Mouse (Mus musculus): ENCODE data around the gene Rnf213. TPM values are rescaled to one million over a fixed set of nuclear protein-coding genes. Genes with fewer than 3 reads are reported as not detected.

The Rnf213 gene
- polyA plus RNA-seq, 1 experiment from 2014 or later = 1.4 TPM

DNA sequence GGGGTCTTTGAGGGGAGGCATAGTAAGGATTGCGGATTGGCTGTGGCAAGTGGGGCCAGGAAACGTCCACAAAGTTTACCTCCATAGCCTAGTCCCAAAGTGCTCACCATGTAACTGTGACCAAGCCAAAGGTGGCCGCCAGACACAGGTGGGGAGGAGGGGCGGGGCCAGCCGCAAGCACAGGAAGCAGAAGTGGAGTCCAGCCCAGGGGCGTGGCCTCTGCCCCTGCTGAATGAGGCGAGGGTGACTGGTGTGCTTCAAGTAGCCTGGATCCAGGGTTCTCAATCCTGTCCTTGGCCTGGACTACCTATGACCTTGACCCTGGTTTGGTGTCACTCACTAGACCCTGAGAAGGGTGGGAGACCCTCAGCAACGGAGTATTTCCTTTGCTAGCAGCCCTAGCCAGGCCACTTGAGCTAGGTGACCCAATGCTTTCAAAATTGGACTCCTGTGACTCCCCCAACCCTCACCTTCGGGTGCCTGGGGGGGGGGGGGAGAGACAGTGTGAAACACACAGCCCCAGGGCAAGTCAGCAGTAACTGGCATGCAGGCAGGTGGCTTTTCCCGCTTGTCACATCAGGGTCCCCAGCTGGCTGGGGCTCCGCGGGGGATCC, 792 bp upstream of the Rnf213 start:
- Histone ChIP-seq H3K36me3 (no peaks in the 10 kb centered on the region), H3K9ac (replicated peaks) (no peak overlapping the region), H3K4me1 (peaks cover 32% of the 10 kb centered on the region), H3K9me3 (no peaks in the 10 kb centered on the region), H3K27ac (replicated peaks) (no peak overlapping the region), H3K27me3 (peaks cover 67% of the 10 kb centered on the region), H3K4me2 (replicated peaks) (0 out of 2 replicates have a peak overlapping the region, but pooled peaks have one; percentile 70), H3K4me3 (no peak overlapping the region)
- 9% methylated on average over 12 of the region's 12 CpGs for WGBS
- ATAC-seq (replicated peaks) = no peak

DNA sequence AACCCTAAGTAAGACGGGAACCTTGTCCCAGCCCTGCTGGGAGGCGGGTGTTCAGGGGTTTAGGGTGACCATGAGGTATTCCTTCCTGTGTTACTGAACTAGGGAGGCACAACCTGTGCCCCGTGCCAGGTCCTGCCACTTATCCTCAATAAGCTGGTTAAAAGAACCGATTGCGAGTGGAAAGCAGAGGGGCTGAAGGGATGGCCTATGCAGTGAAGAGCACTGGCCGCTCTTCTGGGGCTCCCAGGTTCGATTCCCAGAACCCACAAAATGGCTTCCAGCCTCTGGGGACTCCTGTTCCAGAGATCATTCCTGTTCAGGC, 544 bp downstream of the Rnf213 start:
- WGBS = 23% methylated on average over 7 of the region's 7 CpGs
- H3K27ac ChIP-seq (replicated peaks) = no peak overlapping the region
- H3K4me2 ChIP-seq (replicated peaks) = peak overlapping the region; percentile 70
- H3K9ac ChIP-seq (replicated peaks) = peak overlapping the region; percentile 24; the same call in 1 of the 2 replicates
- H3K4me1 ChIP-seq = peaks cover 32% of the 10 kb centered on the region
- H3K27me3 ChIP-seq = peaks cover 64% of the 10 kb centered on the region
- H3K4me3 ChIP-seq = peak overlapping the region; percentile 43
- H3K36me3 ChIP-seq = no peaks in the 10 kb centered on the region
- no peak for ATAC-seq (replicated peaks)
- no peaks in the 10 kb centered on the region for H3K9me3 ChIP-seq

- H3K4me3 ChIP-seq = no peak overlapping the region
- H3K4me1 ChIP-seq = peaks cover 32% of the 10 kb centered on the region
- H3K9me3 ChIP-seq = no peaks in the 10 kb centered on the region
- peaks cover 58% of the 10 kb centered on the region for H3K27me3 ChIP-seq
- no peak overlapping the region for H3K9ac ChIP-seq (replicated peaks)
- H3K36me3 ChIP-seq = no peaks in the 10 kb centered on the region
- WGBS = 56% methylated on average over 6 of the region's 6 CpGs
- no peak overlapping the region for H3K27ac ChIP-seq (replicated peaks)
- no peak overlapping the region for H3K4me2 ChIP-seq (replicated peaks)
- ATAC-seq (replicated peaks) = no peak
Measured at GRCm38 (mm10) chr11:119394210-119394609, 1.3 kb downstream of the Rnf213 start.

DNA sequence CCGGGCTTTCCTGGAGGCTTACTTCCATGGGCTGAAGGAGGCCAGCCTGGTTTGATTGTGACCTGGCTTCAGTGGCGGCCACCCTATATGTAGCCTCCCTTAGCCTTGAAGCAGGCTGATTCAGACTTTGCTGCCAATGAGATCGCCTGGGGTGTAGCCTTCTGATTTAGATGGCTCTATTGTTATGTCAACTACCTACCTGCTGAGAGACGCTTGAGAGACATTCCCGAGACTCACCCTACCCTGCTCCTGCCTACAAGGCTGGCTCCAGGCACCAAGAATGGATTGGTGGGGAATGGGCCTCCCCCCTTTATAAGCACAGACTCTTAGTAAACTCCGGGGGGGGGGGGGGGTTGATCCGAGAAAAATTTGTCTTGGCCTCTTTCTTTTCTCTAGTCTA, 2.5 kb downstream of the Rnf213 start:
- Histone ChIP-seq H3K4me3 (no peak overlapping the region), H3K36me3 (no peaks in the 10 kb centered on the region), H3K9ac (replicated peaks) (no peak overlapping the region), H3K27ac (replicated peaks) (no peak overlapping the region), H3K4me2 (replicated peaks) (no peak overlapping the region), H3K9me3 (no peaks in the 10 kb centered on the region), H3K4me1 (peaks cover 22% of the 10 kb centered on the region), H3K27me3 (peaks cover 47% of the 10 kb centered on the region)
- ATAC-seq (replicated peaks) = no peak
- WGBS = 12% methylated on average over 7 of the region's 7 CpGs

- Histone ChIP-seq H3K4me3 (no peak overlapping the region), H3K4me2 (replicated peaks) (no peak overlapping the region), H3K27ac (replicated peaks) (no peak overlapping the region), H3K27me3 (peaks cover 42% of the 10 kb centered on the region), H3K4me1 (peaks cover 16% of the 10 kb centered on the region), H3K9ac (replicated peaks) (no peak overlapping the region), H3K36me3 (no peaks in the 10 kb centered on the region), H3K9me3 (no peaks in the 10 kb centered on the region)
- 23% methylated on average over 13 of the region's 13 CpGs for WGBS
- ATAC-seq (replicated peaks) = no peak
Measured at GRCm38 (mm10) chr11:119395931-119396330, 3.0 kb downstream of the Rnf213 start.

GRCm38 (mm10) chr11:119396461-119396860, 3.6 kb downstream of the Rnf213 start:
- Histone ChIP-seq H3K4me2 (replicated peaks) (no peak overlapping the region), H3K9me3 (no peaks in the 10 kb centered on the region), H3K27ac (replicated peaks) (no peak overlapping the region), H3K36me3 (no peaks in the 10 kb centered on the region), H3K4me1 (peaks cover 16% of the 10 kb centered on the region; the same call in 1 of the 2 replicates), H3K9ac (replicated peaks) (no peak overlapping the region), H3K27me3 (peaks cover 36% of the 10 kb centered on the region), H3K4me3 (no peak overlapping the region)
- WGBS = 48% methylated on average over 7 of the region's 7 CpGs
- ATAC-seq (replicated peaks) = no peak

DNA sequence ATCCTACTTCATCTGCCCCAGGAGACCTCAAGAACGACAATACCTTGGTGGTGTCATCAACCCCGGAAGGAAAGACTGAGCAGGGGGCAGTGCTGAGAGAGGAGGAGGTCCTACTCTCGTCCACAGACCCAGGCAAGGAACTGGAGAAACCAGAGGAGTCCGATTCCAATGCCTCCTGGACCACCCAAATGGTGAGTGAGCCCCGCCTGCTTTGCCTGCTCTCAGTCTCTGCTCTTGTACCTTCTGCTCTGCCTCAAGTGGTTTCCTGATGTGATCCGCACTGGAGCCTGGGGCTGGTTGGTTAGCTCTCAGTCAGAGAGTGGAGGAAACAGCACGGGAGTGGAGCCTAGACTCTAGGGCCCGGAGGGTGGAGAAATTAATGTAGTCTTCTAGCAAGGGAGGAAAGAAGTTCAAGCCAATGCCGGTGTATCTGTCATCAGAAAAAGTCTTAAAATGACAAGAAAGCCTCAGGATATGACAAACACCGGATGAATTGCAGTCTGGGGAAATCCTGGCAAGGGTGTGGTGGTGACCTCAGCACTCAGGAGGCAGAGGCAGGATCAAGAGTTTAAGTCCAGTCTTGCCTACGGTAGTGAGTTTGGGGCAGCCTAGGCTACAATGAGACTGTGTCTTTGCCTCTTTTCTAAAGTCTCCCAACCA, 9.7 kb downstream of the Rnf213 start:
- no peaks in the 10 kb centered on the region for H3K27me3 ChIP-seq
- 57% methylated on average over 11 of the region's 11 CpGs for WGBS

GRCm38 (mm10) chr11:119404627-119405026, 11.7 kb downstream of the Rnf213 start:
- Histone ChIP-seq H3K4me1 (no peaks in the 10 kb centered on the region), H3K9me3 (no peaks in the 10 kb centered on the region), H3K27ac (replicated peaks) (no peak overlapping the region), H3K4me2 (replicated peaks) (no peak overlapping the region), H3K9ac (replicated peaks) (no peak overlapping the region), H3K4me3 (no peak overlapping the region), H3K36me3 (no peaks in the 10 kb centered on the region), H3K27me3 (no peaks in the 10 kb centered on the region)
- WGBS = 52% methylated on average over 5 of the region's 5 CpGs
- no peak for ATAC-seq (replicated peaks)

More for the DNA sequence above, 9.7 kb downstream of the Rnf213 start:
- no peak overlapping the region for H3K27ac ChIP-seq (replicated peaks)
- H3K4me3 ChIP-seq = no peak overlapping the region
- H3K9me3 ChIP-seq = no peaks in the 10 kb centered on the region
- no peak overlapping the region for H3K9ac ChIP-seq (replicated peaks)
- no peak for ATAC-seq (replicated peaks)
- no peaks in the 10 kb centered on the region for H3K4me1 ChIP-seq
- H3K36me3 ChIP-seq = no peaks in the 10 kb centered on the region
- no peak overlapping the region for H3K4me2 ChIP-seq (replicated peaks)

DNA sequence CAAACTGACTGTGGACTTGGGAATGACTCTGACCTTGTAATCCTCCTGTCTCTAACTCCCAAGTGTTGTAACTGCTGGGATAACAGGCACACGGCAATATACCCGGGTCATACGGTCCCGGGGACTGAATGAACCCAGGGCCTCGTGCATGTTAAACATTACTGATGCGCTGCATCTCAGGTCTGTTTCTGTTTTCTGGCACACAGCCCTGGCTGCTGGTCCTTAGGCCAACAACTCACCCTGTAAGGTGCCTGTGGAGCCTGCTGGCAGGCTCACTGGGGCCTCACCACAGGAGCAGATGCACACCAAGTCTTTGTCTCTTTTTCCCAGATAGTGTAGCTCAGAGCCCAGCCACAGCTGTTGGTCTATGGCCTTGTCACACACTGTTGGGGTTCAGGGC, 14.5 kb downstream of the Rnf213 start:
- no peak overlapping the region for H3K9ac ChIP-seq (replicated peaks)
- no peaks in the 10 kb centered on the region for H3K9me3 ChIP-seq
- no peak overlapping the region for H3K4me3 ChIP-seq
- no peaks in the 10 kb centered on the region; the same call in 1 of the 2 replicates for H3K4me1 ChIP-seq
- H3K27me3 ChIP-seq = no peaks in the 10 kb centered on the region
- 92% methylated on average over 6 of the region's 6 CpGs for WGBS
- H3K27ac ChIP-seq (replicated peaks) = no peak overlapping the region
- no peak overlapping the region for H3K4me2 ChIP-seq (replicated peaks)
- no peak for ATAC-seq (replicated peaks)
- H3K36me3 ChIP-seq = no peaks in the 10 kb centered on the region

DNA sequence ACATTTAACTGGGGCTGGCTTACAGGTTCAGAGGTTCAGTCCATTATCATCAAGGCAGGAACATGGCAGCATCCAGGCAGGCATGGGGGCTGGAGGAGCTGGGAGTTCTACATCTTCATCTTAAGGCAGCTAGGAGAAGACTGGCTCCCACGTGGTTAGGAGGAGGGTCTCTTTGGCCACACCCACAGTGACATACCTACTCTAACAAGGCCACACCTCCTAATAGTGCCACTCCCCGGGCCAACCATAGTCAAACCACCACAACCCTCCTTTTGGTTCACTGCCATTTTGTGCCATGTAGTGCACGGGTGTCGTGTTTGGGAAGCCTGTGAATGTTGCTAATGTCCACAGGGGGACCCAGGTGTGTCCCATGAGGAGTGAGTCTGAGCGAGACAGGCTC, 15.1 kb downstream of the Rnf213 start:
- 57% methylated on average over 5 of the region's 5 CpGs for WGBS
- no peak overlapping the region for H3K4me3 ChIP-seq
- H3K27me3 ChIP-seq = no peaks in the 10 kb centered on the region
- H3K36me3 ChIP-seq = no peaks in the 10 kb centered on the region
- no peak overlapping the region for H3K4me2 ChIP-seq (replicated peaks)
- no peak for ATAC-seq (replicated peaks)
- no peak overlapping the region for H3K27ac ChIP-seq (replicated peaks)
- no peaks in the 10 kb centered on the region for H3K9me3 ChIP-seq
- H3K4me1 ChIP-seq = no peaks in the 10 kb centered on the region; the same call in 1 of the 2 replicates
- no peak overlapping the region for H3K9ac ChIP-seq (replicated peaks)

DNA sequence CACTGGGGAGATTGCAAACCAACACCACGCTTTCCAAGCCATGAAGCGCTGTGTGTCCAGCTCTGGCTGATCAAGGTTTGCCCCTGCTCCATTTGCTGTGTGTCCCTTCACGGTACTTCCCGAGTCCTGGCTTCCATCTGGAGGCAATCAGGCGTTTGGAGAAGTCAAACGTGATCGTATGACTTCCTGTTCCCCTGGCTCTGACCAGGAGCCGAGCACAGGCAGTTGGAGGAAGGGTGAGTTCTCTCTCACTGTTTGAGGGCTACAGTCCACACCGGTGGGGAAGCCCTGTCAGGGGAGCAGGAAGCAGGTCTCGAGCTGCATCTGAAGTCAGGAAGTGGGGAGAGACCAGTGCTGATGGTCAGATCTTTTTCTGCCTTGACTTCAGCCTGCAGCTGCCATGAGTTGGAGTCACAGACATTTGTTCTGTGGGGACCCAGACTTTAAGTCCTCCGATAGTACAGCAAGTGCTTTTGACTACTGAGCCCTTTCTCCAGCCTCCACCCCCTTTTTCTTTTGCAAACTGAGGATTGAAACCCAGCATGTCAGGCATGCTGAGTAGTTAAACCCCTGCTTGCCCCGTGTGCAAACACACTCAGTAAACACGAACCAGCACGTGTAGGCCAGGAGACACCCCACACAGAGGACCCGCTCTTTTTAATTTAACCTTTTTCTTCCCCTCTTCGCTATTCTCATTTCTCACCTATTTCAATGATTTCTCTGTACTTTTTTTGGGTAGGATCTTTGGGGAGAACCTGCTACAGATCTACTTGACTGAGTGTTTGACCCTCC, 26.6 kb downstream of the Rnf213 start:
- no peak overlapping the region for H3K9ac ChIP-seq (replicated peaks)
- no peak overlapping the region for H3K27ac ChIP-seq (replicated peaks)
- H3K4me1 ChIP-seq = no peaks in the 10 kb centered on the region
- H3K4me2 ChIP-seq (replicated peaks) = no peak overlapping the region
- H3K4me3 ChIP-seq = no peak overlapping the region
- no peaks in the 10 kb centered on the region for H3K27me3 ChIP-seq
- ATAC-seq (replicated peaks) = no peak
- WGBS = 77% methylated on average over 16 of the region's 16 CpGs
- H3K9me3 ChIP-seq = no peaks in the 10 kb centered on the region
- H3K36me3 ChIP-seq = no peaks in the 10 kb centered on the region

GRCm38 (mm10) chr11:119420426-119420825, 27.5 kb downstream of the Rnf213 start:
- Histone ChIP-seq H3K27me3 (no peaks in the 10 kb centered on the region), H3K27ac (replicated peaks) (no peak overlapping the region), H3K4me3 (no peak overlapping the region), H3K9me3 (no peaks in the 10 kb centered on the region), H3K4me1 (no peaks in the 10 kb centered on the region), H3K36me3 (no peaks in the 10 kb centered on the region), H3K9ac (replicated peaks) (no peak overlapping the region), H3K4me2 (replicated peaks) (no peak overlapping the region)
- ATAC-seq (replicated peaks) = no peak
- WGBS = 83% methylated on average over 5 of the region's 5 CpGs
